Mouse (Mus musculus): Measurements from ENCODE around the gene Gys1.

GRCm38 (mm10) chr7:45413113-45413863 is 21.4 kb upstream of the Gys1 start, which contains the start of gene Ntf5:
- TF ChIP-seq CTCF (IDR thresholded peaks at IDR 0.05; ENCODE audit: low read depth, low read length) (no peak), TAL1 (conservative IDR thresholded peaks at IDR 0.05; ENCODE audit: low read depth, low read length) (no peak), POLR2AphosphoS5 (IDR thresholded peaks at IDR 0.05; ENCODE audit: insufficient replicate concordance, low read depth, low read length) (no peak), GATA1 (IDR thresholded peaks at IDR 0.05; ENCODE audit: borderline replicate concordance, low read length) (no peak), GATA2 (IDR thresholded peaks at IDR 0.05; ENCODE audit: borderline replicate concordance, low read depth, low read length) (no peak)
